Mouse (Mus musculus) lung, postnatal 4 days (tissue): ENCODE measurements around the gene Ddit4.

Source experiments
- DNase-seq, 2 experiments: peaks; one replicate each; pipeline ENCODE4 v3.0.0; 2021

Ddit4 gene

GRCm38 (mm10) chr10:59948363-59949254, 3.0 kb downstream of the Ddit4 start:
- DNase-seq: peak in 1 of 2 experiments; percentile 39

- no peak for DNase-seq
Observed at GRCm38 (mm10) chr10:59947296-59948073, 4.1 kb downstream of the Ddit4 start.

DNA sequence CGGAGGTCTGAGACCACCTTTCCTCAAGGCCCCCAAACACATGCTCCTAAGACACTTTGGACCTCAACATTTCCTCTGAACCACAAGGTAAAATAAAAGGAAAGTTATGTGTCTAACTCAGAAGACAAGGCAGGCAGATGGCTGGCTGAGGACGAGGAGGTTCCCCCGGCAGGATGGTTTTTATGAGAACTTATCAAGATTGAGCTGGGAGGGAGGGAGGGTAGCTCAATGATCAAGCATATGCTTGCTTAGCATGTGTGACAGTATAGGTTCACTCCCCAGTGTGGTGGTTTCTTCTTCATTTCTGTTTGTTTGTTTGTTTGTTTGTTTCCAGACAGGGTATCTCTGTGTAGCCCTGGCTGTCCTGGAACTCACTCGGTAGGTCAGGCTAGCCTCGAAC, 5.3 kb downstream of the Ddit4 start:
- no peak for DNase-seq

DNA sequence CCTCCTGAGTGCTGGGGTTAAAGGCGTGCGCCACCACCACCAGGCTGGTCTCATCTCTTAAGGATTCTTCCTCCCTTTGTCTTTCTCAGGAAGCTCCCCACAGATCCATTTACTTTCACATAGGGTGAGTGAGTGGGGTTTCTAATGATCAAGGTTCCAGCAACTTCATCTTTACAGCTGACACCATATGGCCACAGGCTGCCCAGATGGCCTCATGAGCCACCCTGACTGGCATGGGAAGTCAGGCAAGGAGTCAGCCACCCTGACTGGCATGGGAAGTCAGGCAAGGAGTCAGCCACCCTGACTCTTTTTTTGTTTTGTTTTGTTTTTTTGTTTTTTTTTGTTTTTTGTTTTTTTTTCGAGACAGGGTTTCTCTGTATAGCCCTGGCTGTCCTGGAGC, 6.2 kb downstream of the Ddit4 start:
- no peak for DNase-seq

DNA sequence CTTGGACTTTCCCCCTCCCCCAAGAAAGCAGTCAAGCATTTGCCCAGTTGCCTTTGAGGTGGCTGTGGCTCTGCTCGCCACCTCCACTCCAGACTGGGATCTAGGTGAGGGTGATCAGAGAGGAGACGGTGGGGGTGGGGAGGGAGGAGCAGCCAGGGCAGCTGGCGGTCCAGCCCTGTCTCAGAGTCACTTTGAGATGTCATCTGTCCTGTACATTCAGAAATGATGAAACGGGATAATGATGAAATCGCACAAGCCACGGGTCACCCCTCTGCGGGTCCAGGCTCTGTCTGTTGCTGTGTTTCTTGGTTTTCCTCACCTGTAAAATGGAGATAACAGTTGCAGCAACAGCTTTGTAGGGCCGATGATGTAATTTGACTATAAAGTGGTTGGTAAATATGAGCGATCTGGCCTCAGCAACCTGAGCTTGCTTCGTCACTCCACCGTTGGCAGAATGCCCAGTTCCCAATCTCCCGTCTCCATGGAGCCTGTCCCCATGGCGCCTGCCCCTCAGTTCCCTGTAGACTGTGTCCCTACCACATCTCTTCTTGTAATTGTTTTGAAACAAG, 8.1 kb downstream of the Ddit4 start:
- DNase-seq: peak; percentile 88 to 91

- peak; percentile 71 to 79 for DNase-seq
Observed at GRCm38 (mm10) chr10:59942847-59943420, 8.7 kb downstream of the Ddit4 start.

DNA sequence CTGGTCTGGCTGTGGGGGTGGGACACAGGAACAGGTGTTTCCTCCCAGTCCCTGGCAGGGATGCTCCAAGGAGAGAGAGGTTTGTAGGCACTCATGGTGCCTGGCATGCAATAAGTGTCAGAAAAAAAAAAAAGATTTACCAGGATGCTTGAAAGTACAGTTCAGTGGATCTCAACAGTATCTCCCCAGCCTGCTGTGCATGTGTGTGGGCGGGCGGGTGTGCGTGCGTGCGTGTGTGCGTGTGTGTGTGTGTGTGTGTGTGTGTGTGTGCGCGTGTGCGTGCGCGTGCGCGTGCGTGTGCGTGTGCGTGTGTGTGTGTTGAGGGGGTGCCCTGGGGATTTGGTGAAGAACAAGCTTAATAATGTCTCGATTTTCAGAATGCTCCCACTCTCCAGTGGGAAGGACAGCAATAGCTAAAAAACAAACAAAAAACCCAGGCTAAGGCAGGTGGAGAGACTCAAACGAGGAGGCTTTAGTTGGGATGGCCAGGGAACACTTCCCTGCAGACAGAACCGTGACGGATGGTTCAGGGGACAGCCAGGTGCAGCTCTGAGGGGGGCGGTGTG, 9.3 kb downstream of the Ddit4 start:
- DNase-seq: no peak

DNA sequence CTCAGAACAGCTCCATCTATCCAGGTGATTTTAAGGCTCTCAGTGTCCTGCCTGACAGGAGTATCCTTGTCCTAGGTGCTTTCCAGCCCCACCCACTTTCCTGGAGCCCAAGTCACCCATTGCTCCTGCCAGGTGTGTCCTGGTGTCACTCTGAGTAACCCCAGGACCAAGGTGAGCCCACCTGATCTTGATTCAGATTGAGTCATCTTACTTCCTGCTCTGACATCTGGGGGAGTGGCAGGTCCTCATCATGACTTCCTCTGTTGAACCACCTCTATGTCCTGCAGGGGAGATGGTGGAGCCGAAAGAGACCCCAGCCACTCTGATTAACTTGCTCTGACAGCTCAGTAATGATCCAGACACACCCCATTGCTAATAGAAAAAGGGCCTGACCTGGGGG, 12.6 kb downstream of the Ddit4 start:
- DNase-seq: no peak

DNA sequence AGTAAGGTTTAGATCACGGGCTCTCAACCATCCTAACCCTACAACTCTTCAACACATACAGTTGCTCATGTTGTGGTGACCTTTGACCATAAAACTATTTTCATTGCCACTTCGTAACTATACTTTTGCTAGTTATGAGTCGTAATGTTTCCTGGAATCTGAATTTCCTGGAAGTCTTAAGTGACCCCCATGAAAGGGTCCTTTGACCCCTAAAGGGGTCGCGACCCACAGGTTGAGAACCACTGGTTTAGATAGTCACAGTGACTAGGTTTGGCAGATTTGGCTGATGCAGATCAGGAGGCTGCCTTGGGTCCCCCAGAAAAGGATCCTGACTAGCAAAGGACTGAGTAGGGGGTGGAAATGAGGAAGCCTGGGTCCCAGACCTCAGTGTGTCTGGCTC, 13.0 kb downstream of the Ddit4 start:
- no peak for DNase-seq

GRCm38 (mm10) chr10:59936058-59936856, 15.4 kb downstream of the Ddit4 start:
- no peak for DNase-seq

GRCm38 (mm10) chr10:59934039-59934438, 17.6 kb downstream of the Ddit4 start:
- DNase-seq: no peak

GRCm38 (mm10) chr10:59932521-59932920, 19.1 kb downstream of the Ddit4 start:
- peak; percentile 63 to 65 for DNase-seq

GRCm38 (mm10) chr10:59930996-59931395, 20.6 kb downstream of the Ddit4 start:
- DNase-seq: no peak

DNA sequence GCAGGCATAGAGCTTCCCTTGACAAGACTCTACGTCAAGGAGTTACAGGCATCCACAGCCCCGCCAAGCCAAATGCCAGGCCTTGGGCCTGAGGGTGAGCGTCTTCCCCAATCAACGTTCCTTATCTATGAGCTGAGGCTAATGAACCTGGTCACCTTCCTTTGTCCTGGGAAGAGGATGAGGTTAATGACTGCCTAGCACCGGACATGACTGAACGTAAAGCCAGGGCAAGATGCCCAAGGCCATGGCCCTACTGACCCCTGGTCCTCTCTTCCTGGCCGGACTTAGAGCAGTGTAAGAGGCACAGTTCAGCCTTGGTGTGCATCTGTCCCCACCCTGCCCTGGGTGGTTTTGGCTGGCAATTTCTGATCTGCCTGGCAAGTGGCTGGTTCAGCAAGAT, 22.4 kb downstream of the Ddit4 start:
- DNase-seq: peak; percentile 22 to 40

GRCm38 (mm10) chr10:59924305-59924704, 27.3 kb downstream of the Ddit4 start:
- peak; percentile 59 to 68 for DNase-seq

- DNase-seq: no peak
Observed at GRCm38 (mm10) chr10:59923493-59923892, 28.1 kb downstream of the Ddit4 start.

- peak; percentile 85 to 88 for DNase-seq
Observed at GRCm38 (mm10) chr10:59920810-59921681, 30.6 kb downstream of the Ddit4 start.

DNA sequence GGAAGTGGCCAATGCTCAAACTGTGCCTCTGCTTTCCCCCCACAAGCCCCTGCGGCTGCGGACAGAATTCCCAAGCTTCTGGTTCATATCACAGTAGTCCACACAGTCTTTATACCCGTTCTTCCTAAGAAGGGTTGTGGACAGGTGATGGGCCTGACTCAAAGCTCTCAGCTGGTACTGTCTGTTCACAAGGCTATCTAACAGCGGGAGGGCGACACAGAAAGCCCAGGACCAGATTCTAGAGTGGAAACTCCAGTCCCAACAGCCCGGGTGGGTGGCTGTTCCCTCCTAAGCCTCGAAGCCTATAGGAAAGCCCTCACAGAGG, 31.2 kb downstream of the Ddit4 start:
- DNase-seq: no peak

DNA sequence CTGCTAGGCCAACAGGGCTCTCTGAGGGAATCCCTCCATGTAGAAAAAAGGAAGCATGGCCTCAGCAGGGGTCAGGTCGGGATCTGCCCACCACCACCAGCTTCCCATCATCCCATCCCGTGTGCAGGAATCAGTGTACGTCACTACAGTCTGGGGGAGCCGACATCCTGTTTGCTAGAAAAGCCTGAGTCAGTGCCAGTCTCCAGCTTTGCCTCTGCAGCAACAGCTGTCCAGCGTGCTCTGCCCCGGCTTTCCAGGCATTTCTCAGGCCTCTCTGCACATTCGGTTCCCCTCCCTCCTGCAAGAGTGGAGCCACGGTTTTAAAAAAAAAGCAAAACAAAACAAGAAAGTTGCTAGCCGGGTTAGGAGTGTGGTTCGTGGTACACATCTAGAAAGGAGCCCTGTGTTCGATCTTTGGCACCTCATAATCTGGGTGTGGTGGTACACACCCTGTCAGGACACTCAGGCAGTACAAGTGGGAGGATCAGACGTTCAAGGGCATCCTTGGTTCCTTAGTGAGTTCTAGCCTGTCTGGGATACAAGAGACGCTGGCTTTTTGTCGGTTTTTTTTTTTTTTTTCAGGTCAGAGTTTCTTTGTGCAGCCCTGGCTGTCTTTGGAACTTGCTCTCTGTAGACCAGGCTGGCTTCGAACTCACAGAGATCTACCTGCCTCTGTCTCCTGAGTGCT, 32.0 kb downstream of the Ddit4 start:
- peak; percentile 72 to 87 for DNase-seq

GRCm38 (mm10) chr10:59918111-59918510, 33.5 kb downstream of the Ddit4 start:
- DNase-seq: no peak

- DNase-seq: peak; percentile 62 to 73
Observed at GRCm38 (mm10) chr10:59916649-59917048, 35.0 kb downstream of the Ddit4 start.
